Mouse (Mus musculus) thymus, adult 2 months (tissue): ENCODE data around the gene Hpf1. TPM values are rescaled to one million over a fixed set of nuclear protein-coding genes. Genes with fewer than 3 reads are reported as not detected.

ENCODE experiments used
- DNase-seq: peaks from one replicate; pipeline ENCODE4 v3.0.0; 2021
- H3K27ac ChIP-seq: fragments of 200-500 bp; 2 replicates; pipeline ENCODE4 v1.5.1; 2012; ENCODE audit warnings: low read length, control low read depth; ENCODE audit not compliant: control insufficient read depth, insufficient read depth
- H3K27me3 ChIP-seq: fragments of 200-500 bp; 2 replicates; pipeline ENCODE4 v1.6.1; 2012; ENCODE audit warnings: mild to moderate bottlenecking, low read length, moderate library complexity, mixed read lengths; ENCODE audit not compliant: control insufficient read depth, insufficient read depth
- H3K36me3 ChIP-seq: fragments of 200-500 bp; 2 replicates; pipeline ENCODE4 v1.6.1; 2012; ENCODE audit warnings: mild to moderate bottlenecking, low read length, moderate library complexity; ENCODE audit not compliant: control insufficient read depth, insufficient read depth
- H3K4me1 ChIP-seq: fragments of 200-500 bp; replicated peaks from 2 replicates; pipeline ENCODE4 v1.6.1; 2012; ENCODE audit warnings: low read length; ENCODE audit not compliant: control insufficient read depth, insufficient read depth
- H3K4me3 ChIP-seq: fragments of 200-500 bp; 2 replicates; pipeline ENCODE4 v1.5.1; 2012; ENCODE audit warnings: mild to moderate bottlenecking, low read length, control low read depth, moderate library complexity; ENCODE audit not compliant: control insufficient read depth, insufficient read depth
- CTCF ChIP-seq: fragments of 200-500 bp; IDR thresholded peaks from 2 replicates; pipeline ENCODE4 v1.5.1; 2012; ENCODE audit warnings: mild to moderate bottlenecking, control low read depth, low read length, moderate library complexity, borderline replicate concordance; ENCODE audit not compliant: control insufficient read depth, poor library complexity, insufficient read depth; ENCODE audit errors: extremely low read depth
- POLR2A ChIP-seq: fragments of 200-500 bp; IDR thresholded peaks from 2 replicates; pipeline ENCODE4 v1.6.1; 2012; ENCODE audit warnings: mild to moderate bottlenecking, low read length, control low read depth, moderate library complexity; ENCODE audit not compliant: control insufficient read depth, poor library complexity, insufficient read depth; ENCODE audit errors: extremely low read depth
- WGBS: fragments of 180-500 bp; shearing (Covaris S2); methylation state at CpG from one replicate; pipeline ENCODE4 v1.1.7; 2018; 5-methylcytosine and 5-hydroxymethylcytosine counted together
- polyA plus RNA-seq: library from polyadenylated mRNA; depleted of rRNA; stranded (reverse); fragments of >200 nt; gene quantifications from 2 replicates; pipeline ENCODE4 v1.2.3, GENCODE M21; 2012; rRNA removed

The Hpf1 gene
- polyA plus RNA-seq, 1 experiment: 14.2 TPM

- Histone ChIP-seq H3K36me3 (no peaks in the 10 kb centered on the region), H3K27me3 (no peaks in the 10 kb centered on the region), H3K27ac (no peak overlapping the region), H3K4me3 (no peak overlapping the region), H3K4me1 (no peaks in the 10 kb centered on the region)
- 96% methylated on average over 5 of the region's 5 CpGs for WGBS
- TF ChIP-seq CTCF (no peak), POLR2A (no peak)
- no peak for DNase-seq
Observed at GRCm38 (mm10) chr8:60952803-60953202, 62.6 kb downstream of the Hpf1 start.

- Histone ChIP-seq H3K36me3 (no peaks in the 10 kb centered on the region), H3K27ac (no peak overlapping the region), H3K4me1 (no peaks in the 10 kb centered on the region), H3K4me3 (no peak overlapping the region), H3K27me3 (no peaks in the 10 kb centered on the region)
- whole genome bisulfite sequencing: 78% methylated on average over 15 of the region's 15 CpGs
- no peak for DNase-seq
- no peak for TF ChIP-seq CTCF
Observed at GRCm38 (mm10) chr8:60954281-60955014, 64.2 kb downstream of the Hpf1 start.

- no peak overlapping the region for H3K4me3 ChIP-seq
- no peaks in the 10 kb centered on the region for H3K4me1 ChIP-seq
- no peaks in the 10 kb centered on the region for H3K27me3 ChIP-seq
- TF ChIP-seq CTCF (no peak), POLR2A (no peak)
- H3K36me3 ChIP-seq: no peaks in the 10 kb centered on the region
- DNase-seq: no peak
- no peak overlapping the region for H3K27ac ChIP-seq
- WGBS: 88% methylated on average over 7 of the region's 7 CpGs
Observed at GRCm38 (mm10) chr8:60956847-60957246, 66.6 kb downstream of the Hpf1 start.

Other genes with a start within 250 kb of the Hpf1 start
- gene Clcn3, start 92.9 kb downstream of the Hpf1 start, polyA plus RNA-seq: 16.3 and 17.2 TPM in 2 replicates
- gene Nek1, start 102.8 kb downstream of the Hpf1 start, polyA plus RNA-seq: 8.0 and 9.4 TPM in 2 replicates